Mouse (Mus musculus) ES-CJ7 (cell line): ENCODE results near the gene Slc16a7.

Experiments
- DNase-seq: peaks from one replicate; pipeline ENCODE4 v3.0.0; 2011; ENCODE audit warnings: low read depth, low spot score

The Slc16a7 gene

DNA sequence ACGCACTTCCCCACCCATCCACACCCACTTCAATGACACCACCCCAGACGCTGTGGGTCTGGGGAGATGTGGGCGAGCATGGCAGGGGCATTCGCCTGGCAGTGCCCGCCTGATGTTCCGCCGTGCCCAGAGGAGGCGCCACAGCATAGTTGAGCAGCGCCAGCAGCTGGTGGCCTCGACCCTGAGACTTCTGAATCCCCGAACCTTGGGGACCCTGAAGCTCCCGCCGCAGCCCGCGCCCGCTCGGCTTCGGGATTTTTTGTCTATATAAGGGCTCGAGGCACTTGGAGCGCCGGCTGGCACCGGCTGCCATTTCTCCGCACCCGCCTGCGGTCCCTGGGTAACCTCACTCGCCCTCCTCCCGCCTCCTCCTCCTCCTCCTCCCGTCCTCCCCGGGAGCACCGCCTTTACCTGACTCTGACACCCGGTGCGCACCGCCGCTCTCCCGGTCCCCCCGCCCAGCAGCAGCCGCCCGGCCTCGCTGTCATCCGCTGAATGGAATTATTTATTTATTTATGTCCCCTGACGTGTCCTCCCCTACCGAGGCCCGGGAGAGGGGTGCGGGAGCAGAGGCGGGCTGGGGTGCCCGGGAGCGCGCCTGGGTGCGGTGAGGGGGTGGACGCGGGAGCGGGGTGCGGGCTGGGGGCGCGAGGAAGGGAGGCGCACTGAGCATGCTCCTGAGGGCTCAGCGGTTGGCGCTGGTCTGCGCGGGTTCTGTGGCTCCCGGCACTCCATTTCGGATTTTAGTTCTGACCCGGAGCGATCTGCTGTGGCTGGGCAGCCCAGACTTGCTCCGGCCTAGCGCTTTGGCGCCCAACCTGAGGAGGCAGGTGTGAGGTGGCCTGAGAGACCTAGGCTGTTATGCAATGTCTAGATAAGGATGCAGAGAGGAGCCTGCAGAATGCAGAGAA, at the start of gene Slc16a7:
TSS of gene Slc16a7 (minus strand) at position 590 of the 911 bp plus-strand sequence.
- peak; percentile 75 for DNase-seq

DNA sequence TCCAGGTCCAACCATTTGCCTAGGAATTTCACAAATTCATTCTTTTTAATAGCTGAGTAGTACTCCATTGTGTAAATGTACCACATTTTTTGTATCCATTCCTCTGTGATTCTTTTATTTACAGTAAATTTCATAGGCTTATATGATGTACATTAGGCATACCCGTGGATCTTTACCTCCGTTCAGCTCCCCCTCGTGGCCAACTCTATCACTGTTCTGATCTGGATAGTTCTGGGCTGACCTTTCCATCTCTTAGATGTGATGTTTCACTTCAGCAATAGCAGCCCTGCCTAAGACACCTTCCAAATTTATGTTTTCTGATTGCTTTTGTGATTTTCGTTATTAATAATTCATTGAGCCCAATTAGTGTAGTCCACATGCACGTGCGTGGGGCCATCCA, 29.5 kb upstream of the Slc16a7 start:
- peak; percentile 15 for DNase-seq

DNA sequence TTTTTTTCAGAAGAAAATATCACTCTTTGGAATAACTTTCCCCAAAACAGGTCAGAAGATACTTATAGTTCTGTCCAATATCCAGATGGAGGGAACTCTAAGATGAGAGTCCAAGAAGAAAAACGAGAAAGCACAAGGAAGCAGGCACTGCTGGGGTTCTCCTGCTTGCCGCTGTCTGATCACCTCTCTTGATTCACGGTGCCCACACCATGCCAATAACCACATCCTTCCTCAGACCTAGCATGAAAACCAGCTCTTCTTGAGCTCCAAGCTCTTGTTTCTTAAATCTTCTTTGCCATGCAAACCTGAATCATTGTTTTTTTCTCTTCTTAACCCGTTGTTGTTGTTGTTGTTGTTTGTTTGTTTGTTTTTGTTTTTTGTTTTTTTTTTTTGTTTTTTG, 10.5 kb upstream of the Slc16a7 start:
- DNase-seq = no peak

DNA sequence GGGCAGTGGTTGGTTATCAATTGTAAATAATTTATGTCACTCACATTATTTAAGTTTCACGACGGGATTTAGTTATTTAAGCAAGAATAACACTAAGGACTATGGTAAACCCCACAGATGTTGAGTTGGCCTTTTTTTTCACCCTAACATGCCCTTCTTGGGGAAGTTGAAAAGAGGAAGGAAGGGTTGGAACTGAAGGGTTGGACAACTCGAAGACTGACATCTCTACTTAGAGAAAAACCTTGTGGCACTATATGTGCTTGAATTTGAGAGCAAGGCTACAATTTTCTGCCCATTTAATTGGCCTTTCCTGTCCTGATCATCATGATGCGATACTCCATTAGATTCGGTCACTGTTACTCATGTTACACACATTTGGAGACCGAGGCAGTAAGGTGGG, 746 bp upstream of the Slc16a7 start:
- no peak for DNase-seq

DNA sequence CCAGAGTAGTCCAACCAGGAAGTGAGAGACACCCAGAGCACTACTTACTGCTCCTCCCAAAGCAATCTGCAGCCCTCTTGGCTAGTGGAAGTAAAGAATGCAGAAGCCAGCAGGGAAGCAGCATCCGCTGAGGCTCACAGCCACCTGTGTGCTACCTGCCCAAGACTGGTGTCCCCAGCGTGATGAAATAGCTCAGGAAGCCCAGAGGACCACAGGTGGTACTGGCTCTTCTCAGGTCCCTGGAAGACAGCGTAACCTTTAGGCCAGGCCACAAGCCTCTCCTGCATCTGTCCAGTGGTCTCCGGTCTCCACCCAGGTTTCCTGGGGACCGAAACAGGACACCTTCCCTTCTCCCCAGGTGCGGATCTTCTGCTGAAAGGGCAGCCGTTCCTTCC, 787 bp downstream of the Slc16a7 start:
- peak; percentile 40 for DNase-seq

DNA sequence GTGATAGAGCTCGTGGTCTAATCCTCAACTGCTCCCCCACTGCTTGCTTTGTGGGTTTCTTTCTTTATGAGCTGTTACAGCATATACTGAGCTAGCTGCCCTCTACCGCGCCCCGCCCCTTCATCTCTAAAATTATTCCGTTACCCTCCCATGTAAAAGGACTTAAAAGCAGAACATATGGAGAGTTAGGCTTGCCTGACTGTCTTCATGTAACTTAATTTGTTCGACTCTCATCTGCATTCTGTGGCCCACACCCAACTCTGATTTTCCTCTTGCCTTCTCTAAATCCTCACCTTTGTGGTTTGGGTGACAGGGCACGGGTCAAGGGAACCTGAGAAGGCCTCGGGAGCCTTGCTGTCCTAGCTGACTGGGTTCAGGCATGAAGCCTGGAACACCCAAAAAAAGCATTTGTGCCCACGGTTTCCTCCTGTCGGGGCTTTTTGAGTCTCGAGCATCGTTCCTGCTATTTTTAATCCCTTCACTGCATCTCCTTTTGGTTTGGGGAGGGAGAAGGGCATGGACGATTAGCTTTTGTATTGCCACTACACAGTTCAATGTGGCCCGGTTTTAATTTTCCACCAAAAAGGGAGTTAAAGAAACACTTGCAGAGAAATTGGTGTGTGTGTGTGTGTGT, 1.4 kb downstream of the Slc16a7 start:
- peak; percentile 9 for DNase-seq

DNA sequence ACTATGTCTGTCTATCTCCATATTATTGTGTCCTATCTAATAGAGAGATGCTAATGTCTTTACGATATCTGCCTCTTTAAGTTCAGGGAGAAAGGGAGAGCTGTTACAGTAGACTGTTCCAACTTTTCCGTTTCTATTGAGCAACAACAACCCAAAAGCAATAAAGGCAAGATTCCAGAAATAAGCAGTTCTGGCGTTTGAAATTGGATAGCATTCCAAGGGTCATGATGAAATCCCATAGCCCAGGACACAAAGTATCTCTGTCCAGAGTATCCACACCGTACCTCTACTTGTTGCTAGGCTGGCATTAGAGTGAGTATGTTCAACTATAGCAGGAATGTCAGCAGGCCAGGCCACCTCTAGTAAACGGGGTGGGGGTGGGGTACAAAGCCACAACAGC, 13.7 kb downstream of the Slc16a7 start:
- no peak for DNase-seq

DNA sequence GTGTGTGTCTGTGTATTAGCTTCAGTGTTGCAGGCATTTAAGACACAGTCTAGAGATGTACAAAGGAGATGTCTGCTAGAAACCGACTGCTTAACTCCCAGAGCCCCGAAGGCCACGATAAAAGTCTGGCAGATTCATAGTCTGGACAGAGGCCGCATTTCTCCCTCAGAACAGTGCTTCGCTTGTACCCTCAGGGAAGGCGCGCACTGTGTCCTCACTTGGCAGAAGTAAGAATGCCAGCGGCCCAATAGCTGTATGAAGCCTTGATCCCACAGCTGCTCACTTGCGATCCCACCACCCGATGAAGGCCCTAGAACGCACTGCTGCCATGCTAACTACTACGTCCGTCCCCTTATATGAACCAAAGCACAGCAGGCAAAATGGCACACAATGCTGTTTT, 16.6 kb downstream of the Slc16a7 start:
- DNase-seq = no peak

DNA sequence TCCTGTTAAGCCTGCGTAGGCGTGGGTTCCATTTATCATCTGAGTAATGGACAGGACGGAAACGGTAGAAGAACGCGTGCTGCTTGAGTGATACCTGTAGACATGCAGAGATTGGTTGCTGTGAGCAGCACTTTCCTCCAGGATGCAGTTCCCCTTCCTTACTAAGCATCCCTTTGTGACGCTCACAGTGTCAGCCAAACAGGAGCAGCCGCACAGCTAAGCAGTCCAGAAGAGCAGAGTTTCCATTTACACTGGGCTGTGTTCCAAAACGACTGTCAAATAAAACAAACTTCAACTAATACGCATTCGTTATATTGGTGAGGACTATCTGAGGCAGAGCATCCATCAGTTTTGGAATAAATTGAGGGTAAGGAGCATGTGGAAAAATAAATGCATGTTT, 17.8 kb downstream of the Slc16a7 start:
- DNase-seq = no peak

DNA sequence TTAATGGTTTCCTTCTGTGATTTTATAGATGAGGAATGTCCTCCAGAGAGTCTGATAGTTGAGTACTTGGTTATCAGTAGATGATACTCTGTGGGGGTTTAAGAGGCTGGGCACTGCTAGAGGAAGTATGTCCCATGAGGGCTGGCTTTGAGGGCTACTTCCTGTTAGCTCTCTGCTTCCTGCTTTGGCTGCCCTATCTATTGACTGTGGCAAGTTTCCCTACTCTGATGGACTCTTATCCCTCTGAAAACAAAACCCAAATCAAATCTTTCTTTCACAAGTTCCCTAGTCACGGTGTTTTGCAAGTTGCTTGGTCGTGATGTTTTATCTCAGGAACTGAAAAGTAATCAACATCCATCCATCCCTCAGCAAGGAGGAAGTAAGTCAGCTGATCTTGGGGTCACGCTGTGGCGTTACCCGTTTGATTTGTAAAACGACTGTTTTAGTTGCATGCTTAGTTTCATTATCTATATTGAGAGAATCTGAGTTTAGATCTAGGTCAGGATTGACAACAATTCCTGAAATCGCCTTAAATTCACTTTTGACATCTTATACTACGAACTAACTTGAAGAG, 19.1 kb downstream of the Slc16a7 start:
- no peak for DNase-seq

DNA sequence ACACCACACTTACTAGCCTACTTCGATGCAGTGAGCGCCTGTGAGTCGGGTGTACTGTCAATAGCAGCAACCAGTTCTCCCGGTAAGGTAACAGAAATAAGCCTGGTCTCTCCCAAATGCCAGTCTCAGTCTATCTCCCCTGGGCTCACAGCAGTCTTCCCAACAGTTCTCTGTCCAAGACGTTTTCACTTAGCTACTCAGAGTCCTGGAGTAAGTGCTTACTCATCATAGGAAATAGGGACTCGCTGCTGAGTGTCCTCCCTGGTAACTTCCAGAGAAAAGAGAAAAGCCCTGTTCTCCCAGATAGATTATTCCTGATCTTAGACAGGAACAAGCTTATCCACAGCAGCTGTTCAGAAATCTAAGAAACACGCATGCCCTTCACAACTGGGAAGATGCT, 30.8 kb downstream of the Slc16a7 start:
- DNase-seq = no peak

DNA sequence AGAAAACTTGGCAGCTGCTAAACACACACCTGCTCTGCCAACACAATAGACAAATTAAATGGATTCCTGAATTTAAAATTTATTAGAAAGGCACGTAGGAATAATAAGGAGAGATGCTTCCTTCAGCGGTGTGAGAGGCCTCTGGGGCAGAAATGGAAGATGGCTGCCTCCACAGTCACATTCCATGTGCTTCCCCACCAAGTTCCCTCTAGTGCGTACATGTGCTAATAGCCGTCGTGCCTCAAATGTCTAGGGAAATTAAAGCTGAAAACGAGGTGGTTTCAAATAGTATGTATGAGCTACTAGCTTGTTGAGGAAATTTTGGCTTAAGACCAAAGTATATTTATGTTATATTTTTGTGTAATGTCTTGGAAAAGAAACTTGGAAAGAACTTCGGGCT, 36.5 kb downstream of the Slc16a7 start:
- no peak for DNase-seq

DNA sequence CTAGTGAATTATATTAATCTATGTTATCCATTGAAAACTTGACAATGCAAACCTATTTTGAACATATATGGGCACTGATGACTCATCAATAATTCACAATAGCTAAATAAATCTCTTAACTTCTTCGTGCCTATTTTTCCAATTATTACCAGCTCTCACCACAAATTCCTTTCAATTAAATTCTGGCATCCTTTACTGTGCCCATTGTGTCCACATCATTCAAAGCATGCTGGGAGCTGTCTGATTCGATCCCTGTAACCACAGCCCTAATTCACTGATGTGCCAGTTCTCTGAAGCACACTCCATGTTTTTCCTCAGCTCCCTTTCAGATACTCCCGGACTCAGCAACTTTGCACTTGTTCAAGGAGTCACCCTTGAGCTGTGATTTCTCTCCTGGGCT, 41.1 kb downstream of the Slc16a7 start:
- no peak for DNase-seq

DNA sequence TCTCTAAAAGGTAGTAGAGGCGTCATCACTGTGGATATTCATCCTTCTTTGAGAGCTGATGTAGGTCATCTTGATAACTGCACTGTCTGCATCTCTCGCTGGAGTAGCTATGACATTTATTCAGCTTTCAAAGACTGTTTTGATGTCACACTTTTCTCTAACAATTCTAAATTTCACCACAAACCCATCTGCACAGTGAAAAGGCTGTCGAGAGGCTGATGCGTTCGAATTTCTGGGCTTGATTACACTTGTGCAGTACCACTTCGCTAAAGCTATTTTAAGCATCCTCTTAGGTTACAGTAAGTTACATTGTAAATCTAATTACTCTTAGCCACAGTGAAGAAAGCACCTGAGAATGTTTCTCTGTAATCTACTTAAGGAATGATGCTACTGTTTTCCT, 42.1 kb downstream of the Slc16a7 start:
- no peak for DNase-seq

DNA sequence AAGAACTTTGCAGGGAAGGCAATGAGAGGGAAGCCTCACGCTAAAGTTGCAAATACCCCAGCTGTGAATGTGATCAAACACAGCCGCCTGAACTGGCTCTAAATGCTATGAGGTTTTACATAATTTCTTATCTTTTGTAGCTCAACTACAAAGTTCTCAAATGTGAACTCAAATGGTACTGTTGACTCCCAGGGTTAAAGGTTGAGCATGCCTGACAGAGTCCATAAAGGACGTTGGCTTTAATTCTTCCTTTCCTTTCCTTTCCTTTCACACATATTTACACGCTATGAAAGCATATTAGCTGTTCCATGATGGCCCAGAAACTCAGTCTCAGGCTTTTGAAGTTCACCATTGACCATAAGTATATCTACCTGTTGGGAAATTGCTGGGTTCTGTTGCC, 42.9 kb downstream of the Slc16a7 start:
- no peak for DNase-seq

DNA sequence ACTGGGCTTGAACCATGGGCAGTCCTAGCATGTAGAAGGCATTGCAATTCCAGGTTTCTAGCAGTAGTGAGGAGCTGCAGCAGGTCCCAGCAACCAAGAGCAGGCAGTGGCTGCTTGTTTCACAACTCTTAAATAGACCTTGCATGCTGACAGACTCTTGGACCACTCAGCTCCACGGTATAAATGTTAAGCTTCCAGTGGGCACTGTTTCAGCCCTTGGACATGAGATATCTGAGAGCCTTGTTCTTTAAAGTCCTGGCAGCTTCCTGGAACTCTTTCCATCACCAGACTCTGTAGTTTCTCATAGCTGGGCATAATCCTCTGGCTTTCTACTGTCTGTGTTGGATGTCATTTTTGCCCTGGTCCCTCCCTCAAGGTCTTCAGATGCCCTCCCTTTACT, 43.7 kb downstream of the Slc16a7 start:
- no peak for DNase-seq

DNA sequence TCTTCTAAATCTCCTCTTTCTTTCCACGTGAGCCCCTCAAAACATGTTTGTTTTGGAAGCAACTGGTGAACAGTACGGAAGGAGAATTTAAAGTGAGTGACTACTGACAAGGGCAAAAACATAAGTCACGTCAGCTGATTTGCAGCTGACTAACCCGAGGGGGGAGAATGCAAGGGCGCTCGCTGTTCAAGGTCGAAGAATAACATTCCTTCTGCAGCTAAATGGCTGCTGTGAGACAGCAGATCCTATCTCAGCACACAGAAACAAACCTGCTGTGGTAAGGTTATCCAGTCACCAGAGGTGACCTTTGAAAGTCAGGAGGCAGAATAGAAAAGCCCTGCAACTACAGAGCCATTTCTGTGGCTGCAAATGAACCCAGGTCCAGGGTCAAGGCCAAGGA, 47.1 kb downstream of the Slc16a7 start:
- DNase-seq = peak; percentile 27

DNA sequence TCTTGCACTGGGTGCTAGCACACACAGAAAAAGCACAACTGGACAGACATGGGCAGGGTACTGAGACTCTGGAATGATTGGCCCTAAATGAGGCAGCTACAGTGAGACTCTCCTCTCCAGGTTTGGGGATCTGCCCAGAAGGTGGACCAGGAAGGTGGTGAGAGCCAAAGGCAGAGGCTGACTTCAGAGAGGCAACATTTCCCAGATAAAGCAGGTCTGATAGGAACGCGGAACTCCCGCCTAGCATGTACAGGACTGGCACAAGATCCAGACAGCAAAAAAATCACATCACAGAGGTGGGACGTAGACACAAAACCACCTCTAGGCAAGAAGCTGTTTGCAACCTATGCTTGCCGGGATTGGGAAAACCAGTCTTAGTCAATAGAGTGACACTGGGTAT, 55.5 kb downstream of the Slc16a7 start:
- no peak for DNase-seq

DNA sequence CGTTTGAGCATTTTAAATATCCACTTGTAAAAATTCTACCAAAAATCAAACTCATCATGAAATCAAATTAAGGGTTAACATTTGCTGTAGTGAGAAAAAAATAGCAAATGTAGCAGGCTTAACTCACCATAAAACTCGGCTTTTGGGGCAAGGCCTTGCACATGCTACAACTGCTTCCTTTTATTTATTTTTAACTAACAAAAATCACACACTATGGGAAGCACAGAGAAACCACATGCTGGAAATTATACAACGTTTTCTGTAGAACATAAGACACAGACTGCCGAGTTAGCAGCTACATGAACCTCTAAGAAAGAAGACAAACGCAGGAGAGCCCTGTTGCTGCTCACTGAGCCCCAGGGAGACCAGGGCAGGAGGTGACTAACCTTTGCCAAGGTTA, 57.9 kb downstream of the Slc16a7 start:
- no peak for DNase-seq

DNA sequence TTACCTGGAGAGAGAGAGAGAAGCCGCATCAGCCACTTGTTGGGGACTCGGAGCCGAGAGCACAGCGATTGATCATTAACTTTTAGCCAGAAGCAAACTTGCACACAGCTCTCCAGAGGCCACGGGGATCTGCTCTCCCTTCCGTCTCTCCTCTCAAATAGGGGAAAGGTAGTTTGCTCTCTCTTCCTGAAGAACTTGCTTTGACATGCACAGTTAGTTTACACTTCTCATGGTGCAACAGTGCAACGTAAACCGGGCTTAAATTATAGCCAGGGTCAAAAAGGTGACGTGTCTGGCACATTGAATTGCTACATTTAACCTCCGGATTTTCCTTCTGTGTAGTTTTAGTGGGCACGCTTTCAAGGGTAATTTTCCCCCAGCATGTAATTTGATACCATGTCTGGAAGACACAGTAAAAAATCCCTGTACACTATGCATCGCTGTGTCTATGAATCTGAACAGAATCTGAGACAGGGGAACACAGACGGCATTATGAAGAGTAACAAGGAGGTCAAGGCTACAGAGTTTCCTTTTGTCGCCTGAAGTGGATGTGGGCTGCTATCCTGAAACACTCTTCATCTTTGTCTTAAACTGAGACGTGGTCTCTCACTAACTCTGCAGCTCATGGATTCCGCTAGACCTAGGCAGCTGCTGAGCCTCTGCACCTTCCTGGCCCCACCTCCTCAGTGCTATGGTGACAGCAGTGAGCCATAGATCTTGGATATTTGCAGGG, 60.8 kb downstream of the Slc16a7 start:
- DNase-seq = no peak

DNA sequence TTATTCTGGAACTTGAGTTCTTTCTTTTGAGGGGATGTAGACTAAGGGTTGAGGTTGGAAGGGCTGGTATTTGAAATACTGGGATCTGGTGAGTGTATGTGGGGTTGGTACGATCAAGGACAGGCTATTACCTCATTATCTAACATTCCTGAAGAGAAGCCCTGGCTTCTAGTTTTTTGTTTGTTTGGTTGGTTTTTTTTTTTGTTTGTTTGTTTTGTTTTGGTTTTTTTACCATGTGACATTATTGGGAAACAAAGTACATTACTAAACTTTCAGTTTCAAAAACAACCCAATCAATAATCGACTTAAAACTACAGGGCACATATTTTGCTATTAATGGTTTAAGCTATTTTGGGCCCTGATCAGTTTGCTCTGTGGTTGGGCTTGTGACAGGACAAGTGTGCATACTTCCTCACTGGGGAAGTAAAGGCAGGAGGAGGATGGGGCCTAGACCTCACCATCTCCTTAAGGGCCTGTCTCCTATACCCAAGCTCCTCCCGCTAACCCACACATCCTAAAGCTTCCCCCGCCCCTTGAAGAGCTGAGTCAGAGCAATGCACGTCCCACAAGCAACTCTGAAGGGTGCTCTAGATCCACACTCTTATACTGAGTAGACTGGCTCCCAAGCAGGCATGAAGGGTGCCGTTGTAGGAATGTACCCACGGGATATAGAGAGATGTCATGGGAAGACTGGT, 64.2 kb downstream of the Slc16a7 start:
- no peak for DNase-seq
